Mouse (Mus musculus) heart, adult 9 months (tissue): ENCODE results near the gene Fbxw26.
"Not testable (repeated sequence)": the region's sequence is repeated elsewhere in the genome, so short reads cannot be mapped to it uniquely, and the experiment has no call there.

Experiments used
- DNase-seq, 2 experiments: peaks; one replicate each; pipeline ENCODE4 v3.0.0; 2022; ENCODE audit warnings: low spot score in 2 of 2

The Fbxw26 gene

DNA sequence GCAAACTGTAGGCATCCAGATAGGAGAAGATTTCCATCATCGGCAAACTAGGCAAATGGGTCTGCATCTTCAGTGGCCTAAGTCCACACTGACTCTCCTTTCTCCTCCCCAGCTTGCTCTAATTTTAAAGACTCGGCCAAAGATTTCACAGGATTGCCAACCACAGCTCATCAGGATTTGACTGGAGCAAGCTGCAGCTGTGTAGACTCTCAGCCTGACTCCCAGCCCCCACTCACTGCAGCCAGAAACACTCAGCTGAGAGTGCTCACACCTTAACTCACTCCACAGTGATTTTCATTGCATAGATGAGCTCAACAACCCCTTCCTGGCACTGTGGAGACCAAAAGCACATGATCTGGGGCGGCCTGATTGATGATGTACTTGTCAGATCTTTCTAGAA, at the start of gene Fbxw26:
TSS of gene Fbxw26 (minus strand) at position 101 of the 400 bp plus-strand sequence.
- not testable (repeated sequence) for DNase-seq

DNA sequence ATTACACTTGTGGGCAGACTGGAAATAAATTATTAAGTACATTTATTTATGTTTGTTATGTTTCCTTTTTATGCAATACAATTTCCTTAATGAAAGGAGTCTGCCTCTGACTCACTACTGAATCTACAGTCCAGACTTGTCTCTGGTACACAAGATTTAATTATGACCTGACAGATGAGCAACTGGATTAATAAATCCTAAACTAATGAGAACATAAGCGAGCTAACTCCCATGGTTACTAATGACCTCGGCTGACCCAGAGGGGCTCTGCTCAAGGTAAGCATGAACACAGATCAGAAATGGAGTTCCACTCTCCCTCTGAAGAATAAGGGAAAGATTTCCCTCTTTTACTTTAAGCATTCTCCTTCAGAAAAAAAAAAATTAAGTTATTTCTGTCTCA, 49.3 kb upstream of the Fbxw26 start:
- no peak for DNase-seq

DNA sequence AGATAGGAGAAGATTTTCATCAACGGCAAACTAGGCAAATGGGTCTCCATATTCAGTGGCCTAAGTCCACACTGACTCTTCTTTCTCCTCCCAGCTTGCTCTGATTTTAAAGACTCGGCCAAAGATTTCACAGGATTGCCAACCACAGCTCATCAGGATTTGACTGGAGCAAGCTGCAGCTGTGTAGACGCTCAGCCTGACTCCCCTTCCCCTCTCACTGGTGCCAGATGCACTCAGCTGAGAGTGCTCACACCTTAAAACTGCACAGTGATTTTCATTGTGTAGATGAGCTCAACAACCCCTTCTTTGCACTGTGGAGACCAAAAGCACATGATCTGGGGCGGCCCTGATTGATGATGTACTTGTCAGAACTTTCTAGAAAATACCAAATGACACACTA, 44.7 kb upstream of the Fbxw26 start, which contains the start of gene Fbxw27:
TSS of gene Fbxw27 (minus strand) at position 101 of the 400 bp plus-strand sequence.
- DNase-seq: not testable (repeated sequence)

DNA sequence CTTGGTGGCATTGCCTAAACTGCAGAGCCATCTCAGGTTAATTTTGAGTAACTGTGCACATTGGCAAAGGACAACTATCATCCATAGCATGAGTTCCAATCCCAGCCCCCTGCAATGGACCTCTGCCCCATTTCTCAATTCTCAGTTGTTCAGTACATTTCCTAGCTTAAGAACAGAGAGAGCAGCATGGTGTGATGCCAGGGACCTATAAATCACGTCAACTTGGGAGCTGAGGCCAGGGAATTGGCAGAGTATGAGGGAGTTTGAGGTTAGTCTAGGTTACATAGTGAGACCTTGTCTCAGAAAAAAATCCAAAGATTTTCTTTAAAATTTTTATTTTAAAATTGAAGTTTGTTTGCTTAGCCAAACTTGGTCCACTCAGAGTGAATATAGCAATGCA, 21.0 kb upstream of the Fbxw26 start:
- DNase-seq: not testable (repeated sequence)

DNA sequence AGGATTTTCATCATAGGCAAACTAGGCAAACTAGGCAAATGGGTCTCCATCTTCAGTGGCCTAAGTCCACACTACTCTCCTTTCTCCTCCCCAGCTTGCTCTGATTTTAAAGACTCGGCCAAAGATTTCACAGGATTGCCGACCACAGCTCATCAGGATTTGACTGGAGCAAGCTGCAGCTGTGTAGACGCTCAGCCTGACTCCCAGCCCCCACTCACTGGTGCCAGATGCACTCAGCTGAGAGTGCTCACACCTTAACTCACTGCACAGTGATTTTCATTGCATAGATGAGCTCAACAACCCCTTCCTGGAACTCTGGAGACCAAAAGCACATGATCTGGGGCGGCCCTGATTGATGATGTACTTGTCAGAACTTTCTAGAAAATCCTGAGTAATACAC, 43.3 kb downstream of the Fbxw26 start, which contains the start of gene Fbxw18:
TSS of gene Fbxw18 (minus strand) at position 101 of the 400 bp plus-strand sequence.
- DNase-seq: not testable (repeated sequence)

DNA sequence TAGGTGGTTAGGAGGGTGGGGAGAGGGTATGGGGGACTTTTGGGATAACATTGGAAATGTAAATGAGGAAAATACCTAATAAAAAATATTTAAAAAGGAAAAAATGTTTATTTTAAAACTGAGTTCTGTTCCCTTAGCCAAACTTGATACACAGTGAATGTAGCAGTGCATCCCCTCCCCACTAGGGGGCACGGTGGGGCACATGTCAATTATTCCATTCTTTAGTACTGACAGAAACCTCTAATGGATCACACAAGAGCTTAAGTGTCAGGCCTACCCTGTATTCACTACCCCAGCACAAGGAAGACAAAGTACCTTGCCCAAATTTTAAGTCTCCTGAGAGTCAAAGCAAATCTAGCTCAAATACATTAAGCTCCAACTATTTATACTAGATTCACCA, 60.6 kb downstream of the Fbxw26 start:
- peak in 1 of 2 experiments; percentile 17 for DNase-seq
